Mouse (Mus musculus) CD8-positive naive resting alpha-beta T cell, adult 2 months (primary cell): ENCODE data around the gene Coro6.

Experiments used
- DNase-seq, 2 experiments: peaks; one replicate each; pipeline ENCODE4 v3.0.0; 2022; ENCODE audit warnings: low read depth in 2 of 2, low spot score in 2 of 2

Coro6 gene

GRCm38 (mm10) chr11:77464684-77465083 is 2.5 kb downstream of the Coro6 start:
- DNase-seq, result no peak

- DNase-seq, result no peak
Observed at GRCm38 (mm10) chr11:77465111-77465510, 2.9 kb downstream of the Coro6 start.

DNA sequence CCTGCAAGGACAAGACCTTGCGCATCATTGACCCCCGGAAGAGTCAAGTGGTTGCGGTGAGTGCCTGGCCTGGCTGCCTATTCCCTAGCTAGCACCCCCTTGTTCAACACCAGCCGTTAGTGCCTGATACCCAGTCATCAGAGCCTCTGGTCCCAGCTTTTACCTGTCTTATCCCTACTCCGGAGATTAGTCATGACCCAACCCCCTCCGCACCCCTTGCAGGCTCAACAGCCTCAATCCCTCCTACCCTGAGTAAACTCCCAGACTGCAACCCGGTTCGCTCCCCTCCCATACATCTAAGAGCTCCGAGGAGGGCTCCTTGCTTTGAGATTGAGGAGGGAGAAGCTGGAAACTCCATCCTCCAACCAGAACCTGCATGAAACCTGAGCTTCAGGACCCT is 4.3 kb downstream of the Coro6 start:
- DNase-seq, result no peak

DNA sequence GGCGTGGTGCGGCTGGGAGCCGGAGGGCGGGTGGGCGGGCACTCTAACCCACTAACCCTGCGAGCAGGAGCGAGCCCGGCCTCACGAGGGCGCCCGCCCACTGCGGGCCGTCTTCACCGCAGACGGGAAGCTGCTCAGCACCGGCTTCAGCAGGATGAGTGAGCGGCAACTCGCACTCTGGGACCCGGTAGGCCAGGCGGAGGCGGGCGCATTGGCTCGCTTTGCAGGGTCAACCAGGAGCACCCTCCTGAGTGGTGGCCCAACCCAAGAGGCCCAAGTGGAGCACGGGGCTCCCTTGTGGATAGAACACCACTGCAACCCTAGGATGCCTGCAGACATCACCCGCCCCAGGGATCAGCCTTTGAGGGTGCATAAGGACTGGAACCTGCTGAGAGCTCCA is 4.9 kb downstream of the Coro6 start:
- peak; percentile 77 to 85 for DNase-seq

GRCm38 (mm10) chr11:77467784-77468183 is 5.6 kb downstream of the Coro6 start:
- DNase-seq, result peak; percentile 76 to 85

DNA sequence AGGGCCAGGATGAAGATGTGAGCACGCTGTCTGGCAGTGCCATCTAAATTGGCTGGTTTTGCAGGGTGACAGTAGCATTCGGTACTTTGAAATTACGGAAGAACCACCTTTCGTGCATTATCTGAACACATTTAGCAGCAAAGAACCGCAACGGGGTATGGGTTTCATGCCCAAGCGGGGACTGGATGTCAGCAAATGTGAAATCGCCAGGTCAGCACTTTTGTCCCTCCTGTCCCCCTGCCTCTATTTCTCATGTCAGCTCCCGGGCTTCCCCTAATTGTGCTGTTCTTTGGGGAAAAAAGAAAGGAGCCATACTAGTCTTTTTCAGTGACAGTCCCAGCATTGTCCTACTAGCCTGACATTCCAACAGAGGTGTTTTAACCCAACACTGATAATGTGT is 6.2 kb downstream of the Coro6 start:
- DNase-seq, result no peak

DNA sequence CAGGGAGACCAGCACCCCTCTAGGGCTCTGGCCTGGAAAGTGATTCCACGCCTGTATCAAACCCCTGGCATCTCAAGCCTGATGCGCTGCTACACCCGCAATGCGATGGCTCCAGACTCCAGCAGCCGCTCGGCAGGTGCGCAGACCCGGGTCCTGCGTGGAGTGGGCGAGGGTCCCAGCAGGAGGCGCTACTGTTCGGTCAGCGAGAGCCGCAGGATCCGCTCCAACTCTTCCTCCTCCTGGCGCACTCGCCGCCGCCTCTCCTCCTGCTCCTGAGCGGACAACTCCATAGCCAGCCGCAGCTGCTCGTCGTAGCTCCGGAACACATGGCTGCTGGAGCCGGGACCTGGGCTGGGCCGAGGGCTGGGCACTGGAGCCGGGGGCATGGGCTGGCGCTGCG is 9.2 kb downstream of the Coro6 start:
- no peak for DNase-seq

DNA sequence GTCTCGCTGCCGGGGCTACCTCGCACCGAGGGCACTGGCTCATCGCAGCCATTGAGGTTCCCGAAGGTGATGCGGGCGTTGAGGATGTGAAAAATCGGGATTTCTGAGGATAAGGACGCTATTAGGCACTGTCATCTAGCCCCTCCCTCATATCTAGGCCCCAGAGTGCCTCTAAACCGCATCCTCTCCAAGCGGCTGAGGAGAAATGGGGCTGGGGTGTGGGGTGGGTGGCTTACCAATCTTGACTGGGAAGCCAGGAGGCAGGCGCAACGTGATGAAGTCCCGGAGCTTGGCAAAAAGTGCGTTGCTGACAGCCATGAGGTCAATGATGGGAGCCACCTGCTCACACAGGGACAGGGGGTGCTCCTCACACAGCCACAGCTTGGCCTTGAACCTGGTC is 10.6 kb downstream of the Coro6 start:
- no peak for DNase-seq

GRCm38 (mm10) chr11:77476216-77476615 is 14.0 kb downstream of the Coro6 start:
- no peak for DNase-seq

- no peak for DNase-seq
Observed at GRCm38 (mm10) chr11:77476895-77477294, 14.7 kb downstream of the Coro6 start.

- DNase-seq, result no peak
Observed at GRCm38 (mm10) chr11:77483043-77483442, 20.8 kb downstream of the Coro6 start.

GRCm38 (mm10) chr11:77483510-77484255 is 21.5 kb downstream of the Coro6 start:
- peak in 1 of 2 experiments; percentile 47 for DNase-seq

DNA sequence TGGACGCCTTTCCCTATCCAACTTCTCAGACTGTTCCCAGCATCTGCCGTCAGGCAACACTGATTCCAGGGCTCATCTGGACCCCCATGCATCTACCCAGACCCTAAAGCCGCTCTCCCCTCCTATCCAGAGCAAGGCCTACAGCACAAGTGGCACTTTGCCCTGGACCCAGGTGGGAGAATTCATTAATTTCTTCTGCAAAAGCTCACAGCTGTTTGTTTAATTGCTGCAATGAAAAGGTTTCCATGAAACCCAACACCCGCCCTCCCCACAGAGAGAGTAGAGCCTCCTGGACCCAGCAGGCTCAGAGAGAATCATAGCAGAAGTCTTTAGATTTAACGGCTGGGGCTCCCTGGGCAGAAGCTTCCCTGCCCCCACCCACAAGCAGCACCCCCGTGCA is 23.0 kb downstream of the Coro6 start:
- no peak for DNase-seq

DNA sequence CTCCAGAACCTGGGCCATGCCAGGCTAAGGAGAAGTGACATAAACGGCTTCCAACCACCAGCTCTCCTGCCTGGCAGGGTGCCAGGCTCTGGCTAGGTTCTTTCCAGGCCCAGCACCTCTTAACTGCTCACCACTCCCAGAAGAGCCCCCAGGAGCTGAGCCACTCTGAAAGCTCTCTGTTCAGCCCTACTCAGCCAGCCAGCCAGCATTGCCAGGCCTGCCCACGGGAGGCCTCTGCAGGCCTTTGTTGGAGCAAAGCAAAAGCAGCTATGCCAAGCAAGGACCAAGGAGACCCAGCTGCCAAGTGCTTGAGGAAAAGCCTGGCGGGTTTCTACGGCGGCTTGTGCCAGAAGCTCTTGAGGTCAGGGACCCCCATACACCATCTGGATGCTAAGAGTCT is 24.6 kb downstream of the Coro6 start:
- DNase-seq, result no peak

GRCm38 (mm10) chr11:77488771-77489581 is 26.8 kb downstream of the Coro6 start:
- DNase-seq, result no peak

DNA sequence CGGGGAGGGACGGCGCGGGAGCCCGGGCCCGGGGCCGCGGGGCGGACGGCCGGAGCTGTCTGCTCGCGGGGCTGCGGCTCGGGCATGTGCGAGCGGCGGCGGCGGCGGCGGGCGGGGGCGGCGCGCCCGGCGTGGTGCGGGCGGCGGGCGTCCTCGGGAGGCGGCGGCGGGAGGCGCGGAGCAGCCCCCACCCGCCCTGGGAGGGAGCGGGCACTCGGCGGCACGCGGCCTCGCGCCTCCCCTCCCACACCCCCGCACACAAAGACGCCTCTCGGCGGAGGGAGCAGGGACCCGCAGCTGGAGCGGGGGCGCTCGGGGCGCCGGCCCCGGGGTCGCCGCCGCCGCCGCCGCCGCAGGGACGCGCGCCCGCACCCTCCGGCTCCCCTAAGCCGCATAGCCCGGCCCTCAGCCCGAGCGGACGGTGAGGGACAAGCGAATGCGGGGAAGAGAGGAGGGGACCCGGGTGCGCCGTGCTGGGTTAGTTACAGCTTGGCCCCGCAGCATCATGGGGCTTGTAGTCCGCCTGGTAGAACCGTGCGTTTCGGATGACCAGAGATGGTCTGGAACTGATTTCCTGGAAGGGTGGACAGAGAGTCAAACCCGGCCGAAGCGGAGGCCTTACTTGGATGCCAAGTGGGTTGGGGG is 27.5 kb downstream of the Coro6 start, which contains the start of gene Ankrd13b:
Gene Ankrd13b, minus strand, starts transcription at position 88 of the 645 bp plus-strand sequence.
- no peak for DNase-seq

- DNase-seq, result no peak
Observed at GRCm38 (mm10) chr11:77490451-77490850, 28.2 kb downstream of the Coro6 start.

- DNase-seq, result peak; percentile 81 to 86
Observed at GRCm38 (mm10) chr11:77491123-77491501, 28.9 kb downstream of the Coro6 start.

GRCm38 (mm10) chr11:77491502-77492291 is 29.5 kb downstream of the Coro6 start:
- DNase-seq, result no peak

DNA sequence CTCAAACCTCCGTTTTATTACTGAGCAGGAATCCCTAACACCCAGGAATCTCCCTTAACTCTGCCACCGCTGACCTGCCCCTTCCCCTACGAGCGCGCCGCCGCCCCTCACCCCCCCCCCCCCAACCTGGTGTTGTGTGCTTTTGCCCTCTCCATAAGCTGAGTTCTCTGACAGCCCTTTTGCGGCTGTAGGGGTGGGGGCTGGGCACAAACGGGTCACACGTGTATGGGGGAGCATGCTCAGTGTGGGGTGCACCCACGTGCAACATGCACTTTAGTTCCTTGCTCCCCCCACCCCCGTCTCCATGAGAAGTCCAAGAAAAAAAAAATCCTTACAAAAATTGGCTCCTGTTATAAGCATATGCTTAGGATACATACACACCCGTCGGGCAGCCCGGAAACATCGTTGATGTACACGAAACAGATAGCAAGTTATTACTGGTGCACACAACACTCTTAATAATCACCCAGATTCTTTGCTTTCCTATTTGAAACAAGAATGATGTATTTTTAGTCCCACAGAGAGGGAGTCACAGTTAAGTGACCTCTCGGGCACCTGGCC is 30.2 kb downstream of the Coro6 start:
- DNase-seq, result no peak

DNA sequence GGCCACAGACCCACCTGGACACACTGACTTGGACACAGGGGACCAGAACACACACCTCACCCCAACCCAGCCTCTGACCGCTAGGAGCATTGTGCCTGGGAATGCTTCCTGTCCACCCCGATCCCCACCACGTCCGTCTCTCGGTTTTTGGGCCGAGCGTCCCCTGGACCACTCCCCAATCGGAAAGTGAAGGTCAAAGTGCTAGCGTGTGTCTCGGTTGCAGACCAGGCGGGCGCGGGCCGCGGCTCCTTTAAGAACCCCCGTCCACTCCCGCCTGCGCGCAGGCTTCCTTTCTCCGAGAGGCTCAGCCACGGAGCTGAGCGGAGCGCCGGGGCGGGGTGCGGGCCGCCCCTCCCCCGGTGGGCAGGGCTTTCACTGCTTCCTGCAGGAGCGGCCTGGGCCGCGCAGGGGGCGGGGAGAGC is 30.7 kb downstream of the Coro6 start:
- peak; percentile 78 to 82 for DNase-seq
